8 mouse cellular contexts compared by ENCODE assay signal in the genomic region with DNA sequence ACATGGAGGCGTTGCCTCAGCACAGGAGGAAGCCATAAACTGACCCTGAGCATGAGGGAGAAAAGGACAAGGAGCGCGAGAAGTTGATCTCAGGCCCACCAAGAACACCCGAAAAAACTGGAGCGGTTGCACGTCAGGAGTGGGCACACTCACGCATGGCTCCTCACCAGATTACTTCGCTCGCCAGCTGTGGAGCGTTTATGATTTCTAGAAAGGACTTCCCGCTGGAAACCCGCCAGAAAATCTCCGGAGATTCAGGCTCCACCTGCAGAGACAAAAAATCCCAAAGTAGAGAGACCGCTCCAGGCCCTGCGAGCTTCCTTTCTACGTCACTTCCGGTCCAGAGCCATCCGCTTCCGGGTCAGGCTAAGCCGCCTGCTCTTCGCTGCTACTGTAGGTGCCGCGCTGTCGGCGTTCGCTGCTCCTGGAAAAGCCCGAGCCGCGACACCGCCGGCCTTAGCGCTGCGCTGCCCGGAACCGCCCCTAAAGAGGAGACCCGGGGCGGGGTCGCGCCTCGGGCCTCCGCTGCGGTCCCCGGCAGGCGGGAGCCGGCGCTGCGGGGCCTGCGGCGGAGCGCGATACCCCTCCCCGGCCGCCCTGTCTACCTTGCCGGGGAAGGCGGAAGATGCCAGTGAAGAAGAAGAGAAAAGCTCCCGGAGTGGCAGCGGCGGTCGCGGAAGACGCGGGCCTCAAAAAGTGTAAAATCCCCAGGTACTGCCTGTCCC. TPM values are rescaled to one million over a fixed set of nuclear protein-coding genes. Genes with fewer than 3 reads are reported as not detected.
DNase-seq lines count a peak whose midpoint lies in the region; ATAC-seq lines count a peak whose summit lies in the region.

A gene (minus strand): TSS at position 275 of the 725 bp plus-strand sequence.
A gene (plus strand): TSS at position 349 of the 725 bp plus-strand sequence.

- H3K9ac ChIP-seq in hindbrain, embryonic 16.5 days (ENCODE audit: low read depth, low read length), result peak within 1 kb of the TSS; percentile 97

- H3K27me3 ChIP-seq in hindbrain, embryonic 16.5 days (replicated peaks; ENCODE audit: control insufficient read depth, insufficient read depth, low read length), result no peaks in the 10 kb centered on the region

- peak within 1 kb of the TSS; percentile 93 for H3K27ac ChIP-seq in hindbrain, embryonic 16.5 days (ENCODE audit: low read depth, low read length)
- H3K27ac ChIP-seq in macrophage, result peak within 1 kb of the TSS; percentile 78

- peaks cover 18% of the 10 kb centered on the region for H3K4me1 ChIP-seq in hindbrain, embryonic 16.5 days (ENCODE audit: control insufficient read depth, insufficient read depth, low read depth, low read length)

- peak; percentile 77 for DNase-seq in WW6 (ENCODE audit: low read depth, low spot score)
- peak; percentile 76 to 90 for DNase-seq in cerebellum, postnatal 4 days (ENCODE audit: low spot score in 2 of 2)
- peak; percentile 94 for DNase-seq in gastrocnemius, adult 18-20 months (ENCODE audit: low spot score)
- DNase-seq in left cerebral cortex, adult 18-20 months (ENCODE audit: low spot score in 2 of 2), result peak; percentile 93
- DNase-seq in right cerebral cortex, adult 18-20 months, result peak; percentile 96
- peak; percentile 77 for DNase-seq in urinary bladder, postnatal 10 days (ENCODE audit: low spot score)

- peak within 1 kb of the TSS; percentile 99 for H3K4me3 ChIP-seq in hindbrain, embryonic 16.5 days (ENCODE audit: low read length)
- H3K4me3 ChIP-seq in macrophage (ENCODE audit: inconsistent target), result peak within 1 kb of the TSS; percentile 69

- H3K9me3 ChIP-seq in hindbrain, embryonic 16.5 days (ENCODE audit: control insufficient read depth, low read length), result no peaks in the 10 kb centered on the region

- H3K4me2 ChIP-seq in hindbrain, embryonic 16.5 days (ENCODE audit: low read length), result peak within 1 kb of the TSS; percentile 91

- under 1% methylated on average over 62 of the region's 62 CpGs for WGBS in hindbrain, embryonic 16.5 days
- WGBS in macrophage (ENCODE audit: missing documents), result 1% methylated on average over 59 of the region's 62 CpGs

- H3K79me2 ChIP-seq in macrophage (ENCODE audit: inconsistent target), result peaks cover 60% of the 10 kb centered on the region

- H3K36me3 ChIP-seq in hindbrain, embryonic 16.5 days (ENCODE audit: control insufficient read depth, insufficient read depth, low read length), result no peaks in the 10 kb centered on the region
- H3K36me3 ChIP-seq in macrophage (ENCODE audit: inconsistent target), result no peaks in the 10 kb centered on the region

- peak; percentile 99 for ATAC-seq in hindbrain, embryonic 16.5 days

RNA-seq across cellular contexts. Expression of the first gene that starts in this region (rescaled TPM):
- 1 to 10 TPM; 1.4 to 1.5 TPM for total RNA-seq in gastrocnemius, adult 18-20 months (2021)
- 17.7 and 18.7 TPM in 2 replicates for polyA plus RNA-seq in hindbrain, embryonic 16.5 days (2015; fragmentation: Nextera tagmentation; extraction: Ambion mirVana)
- 10 to 100 TPM; 29.9 to 32.7 TPM for total RNA-seq in left cerebral cortex, adult 18-20 months (2021)
- 10 to 100 TPM in 25 of 26 experiments, 1 to 10 TPM in 1; 5.7 to 56.2 (median 31.4) TPM for total RNA-seq in macrophage (2018; cell fraction: chromatin; rRNA removed)
- total RNA-seq in macrophage (2018; cell fraction: cytosol; rRNA removed), result 1 to 10 TPM in 18 of 26 experiments, under 1 TPM in 8; 0.57 to 2.3 (median 1.3) TPM
- 10 to 100 TPM in 10 of 26 experiments, 1 to 10 TPM in 16; 3.2 to 18.5 (median 7.6) TPM for total RNA-seq in macrophage (2018; cell fraction: nucleus; rRNA removed)
- polyA plus RNA-seq in macrophage (2018), result 0.60 to 1.00 TPM (median 0.77 TPM) in 3 replicates

RNA-seq across cellular contexts. Expression of the second gene that starts in this region (rescaled TPM):
- 10 to 100 TPM; 68.6 to 73.7 TPM for total RNA-seq in gastrocnemius, adult 18-20 months (2021)
- polyA plus RNA-seq in hindbrain, embryonic 16.5 days (2015; fragmentation: Nextera tagmentation; extraction: Ambion mirVana), result 91.8 and 94.2 TPM in 2 replicates
- 10 to 100 TPM; 71.0 to 75.0 TPM for total RNA-seq in left cerebral cortex, adult 18-20 months (2021)
- total RNA-seq in macrophage (2018; cell fraction: chromatin; rRNA removed), result 100 to 1,000 TPM in 24 of 26 experiments, 10 to 100 TPM in 2; 81.6 to 217 (median 133) TPM
- total RNA-seq in macrophage (2018; cell fraction: cytosol; rRNA removed), result 10 to 100 TPM; 43.2 to 76.8 (median 51.8) TPM
- 100 to 1,000 TPM in 15 of 26 experiments, 10 to 100 TPM in 11; 67.9 to 183 (median 104) TPM for total RNA-seq in macrophage (2018; cell fraction: nucleus; rRNA removed)
- 40.9 to 60.2 TPM (median 53.1 TPM) in 3 replicates for polyA plus RNA-seq in macrophage (2018)

Comparison
In these comparisons a context has a peak if more than half of its experiments do, and no peak if none do; other contexts are left out.
1. Peak in every context shown above with its lines: DNase-seq, ATAC-seq, H3K4me3 ChIP-seq and H3K27ac ChIP-seq.
2. RNA of the first gene that starts in this region (total RNA-seq): 29.9 to 32.7 TPM in left cerebral cortex, adult 18-20 months; 1.4 to 1.5 TPM in gastrocnemius, adult 18-20 months; every median in the first group is over 10 times any median in the second.